Mouse (Mus musculus): ENCODE results near the gene Phkg1.
"Not testable (repeated sequence)": the region's sequence is repeated elsewhere in the genome, so short reads cannot be mapped to it uniquely, and the experiment has no call there.

Gene Phkg1

GRCm38 (mm10) chr5:129898449-129898848 lies at the start of gene Phkg1:
TSS of gene Phkg1 (minus strand) at chr5:129898549.
- DNase-seq: no peak

GRCm38 (mm10) chr5:129947528-129948033 lies 49.2 kb upstream of the Phkg1 start:
- no peak for DNase-seq

GRCm38 (mm10) chr5:129943402-129943801 lies 45.1 kb upstream of the Phkg1 start:
- DNase-seq: no peak

DNA sequence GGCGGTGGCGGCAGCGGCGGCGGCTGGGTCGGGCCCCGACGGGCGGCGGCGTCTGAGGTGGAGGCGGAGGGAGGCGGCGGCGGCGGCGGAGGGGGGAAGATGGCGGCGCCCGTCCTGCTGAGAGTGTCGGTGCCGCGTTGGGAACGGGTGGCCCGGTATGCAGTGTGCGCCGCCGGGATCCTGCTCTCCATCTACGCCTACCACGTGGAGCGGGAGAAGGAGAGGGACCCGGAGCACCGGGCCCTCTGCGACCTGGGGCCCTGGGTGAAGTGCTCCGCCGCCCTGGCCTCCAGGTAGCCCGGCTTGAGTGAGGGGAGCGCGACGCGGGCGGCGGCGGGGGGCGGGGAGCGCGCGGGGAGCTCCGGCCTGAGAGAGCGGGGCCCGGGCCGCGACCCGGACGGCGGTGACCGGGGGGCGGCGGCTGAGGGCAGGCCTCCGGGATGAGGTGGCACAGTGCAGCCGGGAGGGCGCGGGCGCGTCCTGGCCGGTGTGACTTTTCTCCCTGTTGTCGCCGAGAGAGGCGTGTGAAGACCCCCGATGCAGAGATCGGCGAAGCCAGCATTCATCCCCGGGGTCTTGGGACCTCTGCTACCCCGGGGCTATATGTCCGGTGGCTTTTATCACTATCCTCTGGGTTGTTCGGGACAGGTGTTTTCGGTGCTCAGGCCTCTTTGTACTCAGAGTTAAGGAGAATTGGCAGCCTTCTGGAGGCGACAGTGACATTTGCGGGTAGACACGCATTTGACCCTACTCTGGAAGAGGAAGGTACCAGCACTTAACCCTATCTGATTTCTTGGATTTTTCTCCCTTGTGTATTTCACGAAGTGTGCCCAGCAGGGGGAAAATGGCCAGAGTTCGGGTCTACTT lies 44.0 kb upstream of the Phkg1 start:
- peak; percentile 48 for DNase-seq

DNA sequence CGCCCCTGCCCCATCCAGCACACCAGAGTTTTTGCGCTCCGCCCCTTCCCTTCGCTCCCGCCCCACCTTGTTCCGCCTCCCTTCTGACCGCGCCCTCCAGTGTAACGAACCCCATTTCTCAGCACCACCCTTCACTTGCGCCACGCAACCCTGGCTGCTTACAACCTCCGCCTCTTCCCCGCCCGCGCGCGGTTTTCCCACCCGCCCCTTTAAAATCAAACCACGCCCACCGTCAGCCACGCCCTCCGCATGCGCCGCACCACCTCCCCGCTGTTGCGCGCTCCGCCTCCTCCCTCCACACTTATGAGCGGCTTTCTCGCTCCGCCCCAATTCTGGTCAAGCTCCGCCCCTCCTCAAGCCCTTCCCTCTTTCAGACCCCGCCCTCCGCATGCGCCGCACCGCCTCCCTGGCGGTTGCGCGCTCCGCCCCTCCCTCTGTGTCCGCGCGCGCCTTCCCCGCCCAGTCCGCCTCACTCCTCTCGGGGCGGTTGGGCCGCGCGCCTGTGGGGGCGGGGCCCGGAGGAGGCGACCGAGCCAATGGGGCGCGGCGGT lies 43.2 kb upstream of the Phkg1 start, which contains the start of gene Vkorc1l1:
Vkorc1l1 (plus strand) TSS at position 476 of the 551 bp plus-strand sequence.
- peak; percentile 98 for DNase-seq

DNA sequence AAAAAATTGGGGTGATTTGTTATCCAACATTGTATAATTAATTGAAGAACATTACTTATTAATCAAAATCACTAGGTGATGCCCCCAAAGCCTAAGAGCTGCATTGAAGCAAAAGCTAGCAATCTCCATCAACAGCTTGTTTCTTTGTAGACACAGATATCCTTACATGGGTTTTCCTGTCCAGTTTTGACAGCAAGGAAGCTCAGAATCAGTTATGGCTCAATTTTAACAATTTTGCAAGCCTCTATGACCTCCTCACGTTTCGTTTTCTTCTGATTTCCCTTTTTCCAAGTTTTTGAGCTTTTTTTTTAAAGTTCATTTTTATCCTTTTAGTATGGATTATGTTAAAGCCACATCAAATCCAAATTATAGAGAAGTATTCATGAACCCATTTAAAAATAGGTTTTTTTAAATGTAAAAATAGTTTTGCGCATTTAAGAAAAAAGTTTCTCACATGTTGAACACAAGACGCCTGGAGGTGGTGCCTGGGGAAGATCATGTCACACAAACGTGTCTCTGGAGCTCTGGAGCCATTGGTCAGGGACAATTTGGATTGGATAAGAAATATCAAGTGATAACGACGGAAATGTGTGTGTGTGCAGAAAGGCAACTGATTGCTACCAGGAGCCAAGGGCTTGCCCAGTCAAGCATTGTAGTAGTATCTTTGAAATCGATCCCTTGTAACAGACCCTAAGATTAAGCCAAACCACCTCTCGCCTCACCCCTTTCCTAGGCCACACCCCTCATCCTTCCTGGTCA lies 42.6 kb upstream of the Phkg1 start:
- no peak for DNase-seq

GRCm38 (mm10) chr5:129940281-129940680 lies 41.9 kb upstream of the Phkg1 start:
- no peak for DNase-seq

GRCm38 (mm10) chr5:129936941-129937340 lies 38.6 kb upstream of the Phkg1 start:
- DNase-seq: no peak

- peak; percentile 68 for DNase-seq
Observed at GRCm38 (mm10) chr5:129929924-129930855, 31.8 kb upstream of the Phkg1 start.

- peak; percentile 45 for DNase-seq
Observed at GRCm38 (mm10) chr5:129925933-129926332, 27.6 kb upstream of the Phkg1 start.

GRCm38 (mm10) chr5:129924820-129925452 lies 26.6 kb upstream of the Phkg1 start:
- DNase-seq: peak; percentile 70

DNA sequence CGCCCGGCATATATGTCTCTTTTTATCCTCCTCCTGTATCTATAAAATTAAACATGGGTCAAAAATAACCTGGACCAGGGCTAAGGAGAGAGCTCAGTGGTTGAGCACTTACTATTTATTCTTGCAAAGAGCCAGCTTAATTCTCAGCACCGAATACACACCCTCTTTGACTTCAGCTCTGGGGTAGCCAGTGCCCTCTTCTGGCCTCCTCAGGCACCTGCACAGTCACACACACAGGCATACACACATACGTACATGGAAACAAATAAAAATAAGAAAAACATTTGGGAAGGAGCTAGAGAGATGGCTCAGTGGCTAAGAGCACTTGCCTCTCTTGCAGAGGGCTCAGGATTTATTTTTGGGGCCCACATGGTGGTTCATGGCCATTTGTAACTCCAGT lies 23.6 kb upstream of the Phkg1 start:
- DNase-seq: no peak

GRCm38 (mm10) chr5:129919320-129919719 lies 21.0 kb upstream of the Phkg1 start:
- no peak for DNase-seq

DNA sequence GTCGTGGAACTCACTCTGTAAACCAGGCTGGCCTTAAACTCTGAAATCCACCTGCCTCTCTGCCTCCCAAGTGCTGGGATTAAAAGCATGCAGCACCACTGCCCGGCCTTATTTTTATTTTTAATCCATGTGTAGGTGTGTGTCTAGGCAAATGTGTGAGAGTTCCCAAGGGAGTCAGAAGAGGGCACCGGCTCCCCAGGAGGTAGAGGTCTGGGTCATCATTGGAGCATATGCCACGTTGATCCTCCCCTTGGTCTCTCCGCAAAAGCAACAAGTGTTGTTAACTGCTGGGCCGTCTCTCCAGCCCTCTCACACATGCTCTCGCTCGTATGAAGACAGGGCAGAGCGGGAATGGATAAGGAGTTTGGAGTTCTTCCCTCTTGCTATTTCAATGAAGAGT lies 20.4 kb upstream of the Phkg1 start:
- no peak for DNase-seq

DNA sequence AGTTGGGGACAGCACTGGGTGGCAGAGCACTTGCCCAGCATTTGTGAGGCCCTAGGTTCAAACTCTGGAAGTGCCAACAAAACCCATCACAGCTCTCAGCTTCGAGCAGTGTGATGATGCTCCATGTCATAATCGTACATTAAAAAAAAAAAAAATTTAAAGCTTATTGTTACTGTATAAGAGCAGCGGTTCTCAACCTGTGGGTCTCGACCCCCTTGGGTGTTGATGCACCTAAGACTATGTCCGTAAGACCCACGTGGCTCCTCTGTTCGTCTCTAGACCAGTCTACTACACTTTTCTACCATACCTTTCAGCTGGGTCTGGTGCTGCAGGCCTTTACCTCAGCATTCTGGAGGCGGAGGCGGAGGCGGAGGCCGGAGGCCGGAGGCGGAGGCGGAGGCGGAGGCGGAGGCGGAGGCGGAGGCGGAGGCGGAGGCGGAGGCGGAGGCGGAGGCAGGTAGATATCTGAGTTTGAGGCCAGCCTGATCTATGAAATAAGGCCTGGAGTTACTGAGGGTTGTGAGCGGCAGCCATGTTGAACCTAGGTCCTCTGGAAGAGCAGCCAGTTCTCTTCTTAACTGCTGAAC lies 19.8 kb upstream of the Phkg1 start:
- DNase-seq: no peak

- DNase-seq: not testable (repeated sequence)
Observed at GRCm38 (mm10) chr5:129915491-129915890, 17.1 kb upstream of the Phkg1 start.

GRCm38 (mm10) chr5:129914024-129914423 lies 15.7 kb upstream of the Phkg1 start:
- no peak for DNase-seq

DNA sequence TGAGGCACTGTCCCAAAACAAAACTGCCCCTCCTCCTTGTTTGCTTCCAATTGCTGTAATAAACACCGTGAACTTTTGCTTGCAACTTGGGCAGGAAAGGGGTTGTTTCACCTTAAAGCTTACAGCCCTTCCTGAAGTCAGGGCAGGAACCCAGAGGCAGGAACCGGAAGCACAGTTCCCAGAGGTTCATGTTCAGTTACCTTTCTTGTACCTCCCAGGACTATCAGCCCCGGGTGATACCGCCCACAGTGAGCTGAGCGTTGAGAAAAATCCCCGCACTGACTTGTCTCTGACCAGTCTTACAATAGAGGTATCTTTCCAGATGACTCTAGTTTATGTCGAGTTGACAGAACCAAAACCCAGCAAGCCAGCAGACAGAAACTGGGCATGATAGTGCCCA lies 11.2 kb upstream of the Phkg1 start:
- no peak for DNase-seq

DNA sequence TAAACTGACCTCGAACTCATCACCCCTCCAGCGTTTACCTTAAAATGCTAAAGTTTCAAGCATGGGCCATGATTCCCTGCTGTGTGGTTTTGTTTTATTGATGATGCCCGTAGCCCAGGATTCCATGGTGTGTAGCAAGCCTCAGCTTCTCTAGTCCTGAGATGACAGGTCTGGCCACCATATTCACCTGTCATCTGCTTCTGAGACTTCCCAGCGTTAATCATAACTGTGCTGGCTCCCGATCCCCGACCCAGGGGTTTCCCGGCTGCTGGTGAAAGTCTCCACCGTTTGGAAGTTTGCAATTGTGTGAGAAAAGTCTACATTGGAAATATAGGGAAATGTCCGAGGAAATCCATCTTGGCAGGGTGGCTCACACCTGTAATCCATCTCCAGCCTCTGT lies 10.8 kb upstream of the Phkg1 start:
- no peak for DNase-seq

DNA sequence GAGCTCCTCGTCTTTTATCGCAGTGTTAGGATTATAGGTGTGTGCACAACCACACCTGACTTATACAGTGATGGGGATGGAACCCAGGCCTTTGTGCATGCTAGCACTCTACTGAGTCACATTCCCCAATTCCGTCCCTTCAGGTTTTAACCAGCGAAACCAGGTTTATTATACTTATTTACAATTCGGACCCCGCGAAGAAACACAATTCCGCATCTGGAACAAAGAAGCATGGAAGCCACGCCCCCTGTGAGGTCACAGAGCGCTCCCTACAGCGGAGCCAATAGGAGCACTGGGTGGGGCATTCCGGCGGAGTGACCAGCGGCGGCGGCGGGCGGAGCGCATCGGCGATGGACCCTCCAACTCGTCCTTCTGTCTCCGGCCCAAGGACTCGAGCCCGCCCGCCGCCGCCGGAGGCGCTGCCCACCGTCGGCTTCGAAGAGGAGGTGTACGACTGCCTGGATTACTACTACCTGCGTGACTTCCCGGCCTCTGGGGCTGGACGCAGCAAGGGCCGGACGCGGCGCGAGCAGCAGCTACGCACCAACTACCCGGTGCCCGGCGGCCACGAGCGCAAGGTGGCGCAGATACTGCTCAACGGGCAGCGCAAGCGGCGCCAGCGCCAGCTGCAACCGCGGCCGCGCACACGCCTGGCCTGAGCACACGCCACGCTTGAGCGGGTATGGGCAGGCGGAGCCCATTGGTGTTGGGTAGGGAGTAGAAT lies 10.1 kb upstream of the Phkg1 start, which contains the start of gene Nupr1l:
Nupr1l (plus strand) TSS at position 299 of the 724 bp plus-strand sequence.
- DNase-seq: peak; percentile 88

DNA sequence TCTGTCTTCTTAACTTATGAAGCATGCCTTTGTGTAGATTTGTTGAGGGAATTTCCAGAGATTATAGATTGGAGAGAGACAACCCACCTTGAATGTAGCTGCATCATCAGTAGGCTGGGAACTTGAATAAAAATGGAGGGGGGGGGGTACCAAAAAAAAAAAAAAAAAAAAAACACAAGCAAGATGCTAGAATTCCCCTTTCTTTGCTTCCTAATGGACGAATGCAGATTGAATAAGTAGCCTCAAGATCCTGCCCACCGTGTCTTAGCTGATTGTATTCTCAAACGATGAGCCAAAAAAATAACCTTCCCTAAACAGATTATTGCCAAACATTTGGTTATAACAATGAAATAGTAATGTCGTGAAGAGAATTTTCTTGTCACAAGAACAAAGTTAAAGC lies 9.4 kb upstream of the Phkg1 start:
- DNase-seq: no peak
